Mouse (Mus musculus) neural tube, embryonic 15.5 days (tissue): ENCODE measurements around the gene Myo10. TPM values are rescaled to one million over a fixed set of nuclear protein-coding genes. Genes with fewer than 3 reads are reported as not detected.
"Not testable (repeated sequence)": the region's sequence is repeated elsewhere in the genome, so short reads cannot be mapped to it uniquely, and the experiment has no call there.

ENCODE experiments used
- ATAC-seq: fragments of 200-750 bp; cut with Nextera tagmentation; 2 replicates; pipeline ENCODE4 v1.8.0; 2017; ENCODE audit warnings: mild to moderate bottlenecking, moderate TSS enrichment, moderate library complexity; ENCODE audit not compliant: low FRiP score
- H3K27ac ChIP-seq: fragments of 300-500 bp; sonication (generic); replicated peaks from 2 replicates; pipeline ENCODE4 v1.5.1; 2015; ENCODE audit warnings: mild to moderate bottlenecking, inconsistent platforms
- H3K27me3 ChIP-seq: fragments of 300-500 bp; sonication (generic); replicated peaks from 2 replicates; pipeline ENCODE4 v1.6.1; 2015; ENCODE audit warnings: inconsistent platforms
- H3K36me3 ChIP-seq: fragments of 300-500 bp; sonication (generic); 2 replicates; pipeline ENCODE4 v1.6.1; 2015; ENCODE audit warnings: inconsistent platforms
- H3K4me1 ChIP-seq: fragments of 300-500 bp; sonication (generic); 2 replicates; pipeline ENCODE4 v1.6.1; 2015; ENCODE audit warnings: inconsistent platforms
- H3K4me2 ChIP-seq: fragments of 300-500 bp; sonication (generic); 2 replicates; pipeline ENCODE4 v1.6.1; 2015; ENCODE audit warnings: inconsistent platforms, mild to moderate bottlenecking, moderate library complexity
- H3K4me3 ChIP-seq: fragments of 300-500 bp; sonication (generic); replicated peaks from 2 replicates; pipeline ENCODE4 v1.5.1; 2015; ENCODE audit warnings: mild to moderate bottlenecking, inconsistent platforms
- H3K9ac ChIP-seq: fragments of 300-500 bp; sonication (generic); replicated peaks from 2 replicates; pipeline ENCODE4 v1.6.1; 2015; ENCODE audit warnings: mild to moderate bottlenecking, inconsistent platforms
- H3K9me3 ChIP-seq: fragments of 300-500 bp; sonication (generic); replicated peaks from 2 replicates; pipeline ENCODE4 v1.6.1; 2016; ENCODE audit warnings: inconsistent platforms
- WGBS: fragments of 180-500 bp; shearing (Covaris S2); methylation state at CpG from one replicate; pipeline ENCODE4 v1.1.7; 2015; ENCODE audit warnings: mixed read lengths; 5-methylcytosine and 5-hydroxymethylcytosine counted together
- polyA plus RNA-seq: library from polyadenylated mRNA; unstranded; fragments of >200 nt; fragmentation: Nextera tagmentation; extraction: Ambion mirVana; gene quantifications from 2 replicates; pipeline ENCODE4 v1.2.1, GENCODE M21; 2015

Gene Myo10
- polyA plus RNA-seq, 1 experiment from 2014 or later, result 19.5 TPM

DNA sequence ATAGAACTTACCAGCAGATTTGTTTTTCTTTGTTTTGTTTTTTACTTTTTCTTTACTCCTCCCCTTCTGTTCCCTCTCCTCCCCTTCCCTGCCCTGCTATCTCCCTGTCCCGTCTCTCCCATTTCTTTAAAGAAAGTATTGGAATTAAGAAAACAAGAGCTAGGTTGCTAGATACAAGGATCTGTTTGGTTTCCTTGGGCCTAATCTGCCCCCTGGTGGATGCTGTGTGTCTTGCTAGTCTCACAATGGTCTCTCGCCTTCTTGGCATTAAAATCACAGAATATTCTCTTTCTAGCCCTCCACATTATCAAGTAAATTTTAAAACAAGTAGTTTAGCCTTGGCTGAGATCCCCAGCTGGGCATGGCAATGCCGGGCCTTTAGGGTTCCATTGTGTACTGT lies 94.7 kb downstream of the Myo10 start:
- Histone ChIP-seq H3K36me3 (no peaks in the 10 kb centered on the region), H3K9me3 (no peaks in the 10 kb centered on the region), H3K27ac (no peak overlapping the region), H3K4me1 (peaks cover 19% of the 10 kb centered on the region; the same call in 1 of the 2 replicates), H3K9ac (no peak overlapping the region), H3K4me2 (no peak overlapping the region), H3K27me3 (no peaks in the 10 kb centered on the region), H3K4me3 (no peak overlapping the region)
- WGBS, result 23% methylated on average over 3 of the region's 3 CpGs
- ATAC-seq, result no peak

DNA sequence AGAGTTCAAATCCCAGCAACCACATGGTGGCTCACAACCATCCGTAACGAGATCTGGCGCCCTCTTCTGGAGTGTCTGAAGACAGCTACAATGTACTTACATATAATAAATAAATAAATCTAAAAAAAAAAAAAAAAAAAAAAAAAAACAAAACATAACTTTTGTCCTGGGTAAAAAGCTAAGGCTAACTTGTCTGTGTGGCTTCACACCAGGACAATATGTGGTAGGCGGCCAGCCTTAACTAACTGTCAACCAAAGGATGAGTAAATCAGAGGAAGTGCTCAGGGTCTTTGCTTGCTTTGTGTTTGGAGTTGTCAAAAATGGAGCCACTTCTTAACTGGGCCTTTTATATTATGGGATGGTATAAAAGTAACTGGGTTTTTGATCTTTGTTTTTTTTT lies 95.8 kb downstream of the Myo10 start:
- WGBS, result 100% methylated on average over 1 of the region's 4 CpGs
- H3K36me3 ChIP-seq, H3K27ac ChIP-seq, ATAC-seq, H3K4me2 ChIP-seq, H3K9ac ChIP-seq, H3K27me3 ChIP-seq, H3K4me3 ChIP-seq, H3K9me3 ChIP-seq: not testable (repeated sequence)
- H3K4me1 ChIP-seq, result peaks cover 19% of the 10 kb centered on the region; the same call in 1 of the 2 replicates

DNA sequence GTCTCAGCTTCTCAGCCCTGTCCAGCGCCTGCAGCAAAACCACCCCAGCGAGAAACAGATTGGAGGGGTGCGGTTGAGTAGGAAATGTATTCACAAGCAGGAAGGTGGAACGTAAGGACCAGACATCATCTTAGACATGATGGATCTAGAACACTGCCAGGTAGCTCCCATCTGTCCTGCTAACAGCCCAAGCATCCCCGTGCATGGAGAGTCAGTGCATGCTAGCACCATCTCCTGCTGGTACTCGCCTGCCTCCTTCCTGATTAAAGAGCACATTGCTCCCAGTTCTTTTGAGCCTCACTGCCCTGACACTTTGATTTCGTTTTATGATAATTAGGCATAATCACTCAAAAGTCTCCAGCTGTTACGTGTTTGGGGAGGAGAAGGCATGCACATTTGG lies 96.9 kb downstream of the Myo10 start:
- H3K27ac ChIP-seq, result no peak overlapping the region
- H3K4me2 ChIP-seq, result no peak overlapping the region
- H3K9me3 ChIP-seq, result no peaks in the 10 kb centered on the region
- H3K27me3 ChIP-seq, result no peaks in the 10 kb centered on the region
- no peak for ATAC-seq
- peaks cover 15% of the 10 kb centered on the region for H3K4me1 ChIP-seq
- H3K36me3 ChIP-seq, result no peaks in the 10 kb centered on the region
- no peak overlapping the region for H3K4me3 ChIP-seq
- H3K9ac ChIP-seq, result no peak overlapping the region
- whole genome bisulfite sequencing, result 68% methylated on average over 8 of the region's 8 CpGs

DNA sequence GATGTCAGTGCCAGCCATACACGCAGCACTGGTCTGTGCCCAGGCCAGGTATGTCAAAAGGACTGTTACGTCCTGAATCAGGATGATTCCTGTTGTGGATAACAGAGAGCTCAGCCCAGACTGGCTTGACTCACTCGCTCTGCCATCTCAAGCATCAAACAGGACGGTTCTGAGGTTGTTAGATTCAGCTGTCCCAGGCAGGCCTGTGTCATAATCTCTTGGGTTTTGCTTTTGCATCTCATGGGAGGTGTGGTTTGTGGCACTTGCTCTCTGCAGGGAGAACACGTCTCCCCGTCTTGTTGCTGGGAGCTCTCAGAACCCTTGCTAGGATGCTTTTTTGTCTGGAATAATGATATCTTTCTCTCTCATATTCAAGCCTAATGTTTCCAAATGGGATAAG lies 97.9 kb downstream of the Myo10 start:
- WGBS, result 86% methylated on average over 6 of the region's 6 CpGs
- H3K9ac ChIP-seq, result no peak overlapping the region
- no peak for ATAC-seq

DNA sequence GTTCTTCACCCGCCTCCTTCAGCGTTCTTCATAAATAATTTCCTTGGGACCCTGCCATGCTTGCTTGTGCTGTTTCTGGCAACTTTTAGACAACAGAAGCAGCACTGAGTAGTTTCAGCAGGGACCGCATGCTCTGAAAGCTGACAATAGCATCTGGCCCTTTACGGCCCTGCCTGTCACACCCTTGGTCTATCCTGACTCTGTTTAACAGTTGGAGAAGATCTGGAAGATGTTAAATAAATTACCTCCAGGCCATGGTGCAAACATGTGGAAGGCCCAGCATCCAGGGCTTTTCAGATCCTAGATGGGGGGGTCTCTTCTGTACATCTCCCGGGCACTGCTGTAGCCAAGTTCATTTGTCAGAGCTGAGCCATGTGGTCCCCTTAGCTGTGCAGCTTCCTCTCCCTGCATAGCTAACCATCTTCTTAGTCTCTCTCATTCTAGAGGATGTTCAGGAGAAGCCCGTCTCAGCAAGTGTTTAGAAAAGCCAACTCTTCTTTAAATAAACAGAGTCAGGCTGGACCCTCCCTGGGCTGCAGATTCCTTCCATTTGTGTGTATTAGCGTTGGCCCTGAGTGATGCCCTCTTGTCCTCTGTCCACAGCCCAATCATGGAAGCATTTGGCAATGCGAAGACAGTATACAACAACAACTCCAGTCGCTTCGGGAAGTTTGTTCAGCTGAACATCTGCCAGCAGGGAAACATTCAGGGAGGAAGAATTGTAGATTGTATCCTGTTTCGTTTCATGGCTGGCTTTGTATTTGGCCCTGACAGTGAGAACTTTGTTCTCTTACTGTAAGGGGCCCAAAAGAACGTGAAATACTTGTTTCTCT lies 101.2 kb downstream of the Myo10 start:
- Histone ChIP-seq H3K27me3 (no peaks in the 10 kb centered on the region), H3K4me1 (peaks cover 5% of the 10 kb centered on the region; the same call in 1 of the 2 replicates), H3K36me3 (no peaks in the 10 kb centered on the region), H3K4me3 (no peak overlapping the region), H3K9ac (no peak overlapping the region), H3K4me2 (no peak overlapping the region), H3K27ac (0 out of 2 replicates have a peak overlapping the region, but pooled peaks have one; percentile 18), H3K9me3 (no peaks in the 10 kb centered on the region)
- no peak for ATAC-seq
- 64% methylated on average over 12 of the region's 12 CpGs for WGBS

More for the DNA sequence above, 97.9 kb downstream of the Myo10 start:
- Histone ChIP-seq H3K36me3 (no peaks in the 10 kb centered on the region), H3K27ac (no peak overlapping the region), H3K4me3 (no peak overlapping the region), H3K9me3 (no peaks in the 10 kb centered on the region), H3K4me1 (peaks cover 13% of the 10 kb centered on the region), H3K27me3 (no peaks in the 10 kb centered on the region), H3K4me2 (no peak overlapping the region)

DNA sequence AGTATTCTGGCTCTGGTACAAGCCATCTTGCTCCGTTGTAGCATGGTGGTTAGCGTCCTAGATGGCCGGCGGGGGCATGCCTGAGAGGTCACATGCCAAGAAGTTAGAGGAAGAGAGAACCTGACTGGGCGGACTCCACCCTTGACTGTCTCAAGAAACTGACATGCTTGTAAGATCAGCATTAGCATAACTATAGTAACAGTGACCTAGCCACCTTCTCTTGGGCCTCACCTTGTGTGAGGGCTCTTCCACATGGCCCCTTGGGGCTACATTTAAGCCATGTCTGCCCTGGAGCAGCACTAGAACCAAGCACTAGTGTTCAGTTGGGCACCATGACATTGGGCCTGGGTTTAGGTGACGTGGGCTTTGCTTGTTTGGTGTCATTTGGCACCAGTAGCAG lies 102.2 kb downstream of the Myo10 start:
- ATAC-seq, result no peak
- 95% methylated on average over 6 of the region's 6 CpGs for WGBS
- Histone ChIP-seq H3K4me2 (no peak overlapping the region), H3K4me3 (no peak overlapping the region), H3K27me3 (no peaks in the 10 kb centered on the region), H3K9me3 (no peaks in the 10 kb centered on the region), H3K9ac (no peak overlapping the region), H3K36me3 (no peaks in the 10 kb centered on the region), H3K27ac (no peak overlapping the region), H3K4me1 (peaks cover 5% of the 10 kb centered on the region; the same call in 1 of the 2 replicates)

DNA sequence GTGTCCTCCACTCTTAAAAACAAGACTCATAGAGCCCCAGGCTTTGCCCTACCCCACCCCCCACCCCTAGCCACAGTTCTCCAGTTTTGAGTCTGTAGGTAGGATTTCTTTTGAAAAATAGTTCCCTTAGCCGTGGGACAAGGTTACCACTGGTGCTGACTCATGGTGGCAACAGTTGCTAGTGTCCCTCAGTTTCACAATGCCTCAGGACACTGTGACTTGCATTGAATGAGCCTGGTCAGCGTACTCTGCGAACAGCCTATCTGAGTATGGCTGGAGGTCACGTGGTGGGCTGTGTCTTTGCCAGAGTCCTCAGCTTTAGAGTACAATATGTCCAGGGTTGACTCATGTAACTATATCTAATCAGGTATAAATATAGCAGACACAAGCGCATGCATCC lies 104.5 kb downstream of the Myo10 start:
- peaks cover 5% of the 10 kb centered on the region; the same call in 1 of the 2 replicates for H3K4me1 ChIP-seq
- no peak overlapping the region for H3K27ac ChIP-seq
- WGBS, result 85% methylated on average over 5 of the region's 5 CpGs
- H3K36me3 ChIP-seq, result no peaks in the 10 kb centered on the region
- no peak overlapping the region for H3K9ac ChIP-seq
- no peaks in the 10 kb centered on the region for H3K27me3 ChIP-seq
- no peak for ATAC-seq
- no peak overlapping the region for H3K4me3 ChIP-seq
- no peak overlapping the region for H3K4me2 ChIP-seq
- H3K9me3 ChIP-seq, result no peaks in the 10 kb centered on the region

DNA sequence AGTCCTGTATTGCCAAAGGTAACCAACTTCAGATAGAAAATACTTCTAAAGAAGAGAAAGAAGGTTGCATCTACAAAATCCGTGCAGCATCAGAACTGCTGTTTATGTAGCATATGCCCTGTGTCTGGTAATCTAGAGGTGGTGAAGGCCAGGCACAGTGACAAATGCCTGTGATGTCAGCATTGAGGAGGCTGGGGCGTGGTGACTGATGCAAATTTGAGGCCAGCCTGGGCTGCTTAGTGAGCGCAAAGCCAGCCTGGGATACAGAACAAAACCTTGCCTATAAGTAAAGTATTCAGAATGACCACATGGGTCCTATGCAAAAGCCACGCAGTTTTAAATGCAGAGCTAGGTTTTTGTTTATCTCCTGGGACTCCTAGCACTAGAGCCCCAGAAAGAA lies 106.2 kb downstream of the Myo10 start:
- Histone ChIP-seq H3K9ac (no peak overlapping the region), H3K27me3 (no peaks in the 10 kb centered on the region), H3K4me1 (peaks cover 2% of the 10 kb centered on the region; the same call in 1 of the 2 replicates), H3K27ac (no peak overlapping the region), H3K4me3 (no peak overlapping the region), H3K4me2 (no peak overlapping the region), H3K36me3 (no peaks in the 10 kb centered on the region), H3K9me3 (no peaks in the 10 kb centered on the region)
- ATAC-seq, result no peak
- 64% methylated on average over 4 of the region's 4 CpGs for WGBS

DNA sequence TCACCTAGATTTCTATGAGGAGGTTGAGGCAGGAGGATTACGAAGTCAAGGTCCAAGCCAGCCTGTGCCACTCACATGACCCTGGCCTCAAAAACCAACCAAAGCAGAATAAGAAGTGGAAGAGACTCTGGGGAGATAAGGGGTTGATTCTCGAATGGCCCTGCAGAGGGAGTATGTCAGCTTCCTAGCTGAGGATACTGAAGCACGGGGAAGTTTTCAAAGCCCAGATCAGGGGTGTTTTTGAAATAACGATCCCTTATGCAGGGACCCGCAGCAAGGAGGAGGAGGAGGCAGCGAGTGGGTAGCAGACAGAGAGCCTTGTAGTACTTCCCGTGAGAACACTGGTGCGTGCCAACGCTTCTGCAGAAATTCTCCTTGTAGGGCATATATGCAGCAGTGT lies 108.7 kb downstream of the Myo10 start:
- ATAC-seq, result no peak
- no peak overlapping the region for H3K4me2 ChIP-seq
- H3K27me3 ChIP-seq, result no peaks in the 10 kb centered on the region
- no peaks in the 10 kb centered on the region for H3K36me3 ChIP-seq
- no peaks in the 10 kb centered on the region for H3K4me1 ChIP-seq
- H3K9ac ChIP-seq, result no peak overlapping the region
- H3K27ac ChIP-seq, result no peak overlapping the region
- 40% methylated on average over 9 of the region's 9 CpGs for WGBS
- no peaks in the 10 kb centered on the region for H3K9me3 ChIP-seq
- no peak overlapping the region for H3K4me3 ChIP-seq

DNA sequence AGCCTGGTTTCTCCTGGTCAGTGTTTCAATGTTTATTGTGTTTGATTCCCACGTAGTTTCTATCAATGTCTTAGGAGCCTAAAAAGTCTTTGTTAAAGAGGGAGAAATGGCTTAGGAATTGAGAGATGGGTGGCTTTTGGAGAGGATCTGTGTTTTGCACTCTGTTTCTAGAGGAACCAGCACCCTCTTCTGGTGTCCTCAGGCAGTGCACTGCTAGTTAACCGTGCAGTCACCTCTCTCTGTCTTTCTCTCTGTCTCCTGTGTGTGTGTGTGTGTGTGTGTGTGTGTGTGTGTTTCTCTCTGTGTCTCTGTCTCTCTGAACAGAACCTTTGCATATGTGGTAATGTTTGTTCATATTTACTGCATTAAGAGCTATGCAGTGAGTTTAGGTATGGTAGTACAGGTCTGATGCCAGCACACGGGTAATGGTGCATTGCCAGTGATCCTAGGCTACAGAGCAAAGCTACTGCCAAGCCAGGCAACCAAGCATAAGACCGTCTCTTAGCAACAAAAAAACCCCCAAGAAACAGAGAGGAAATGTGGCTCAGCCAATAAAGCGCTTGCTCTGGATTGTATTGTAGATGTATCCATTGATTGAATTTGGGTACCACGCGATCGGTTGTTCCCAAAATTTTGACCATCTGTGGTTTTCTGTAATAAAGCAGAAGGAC lies 110.6 kb downstream of the Myo10 start:
- H3K36me3 ChIP-seq, result no peaks in the 10 kb centered on the region
- no peak overlapping the region for H3K4me3 ChIP-seq
- no peaks in the 10 kb centered on the region for H3K9me3 ChIP-seq
- no peaks in the 10 kb centered on the region for H3K27me3 ChIP-seq
- ATAC-seq, result peak; percentile 53; the same call in 1 of the 2 replicates
- H3K4me2 ChIP-seq, result no peak overlapping the region
- no peak overlapping the region for H3K9ac ChIP-seq
- no peaks in the 10 kb centered on the region for H3K4me1 ChIP-seq
- H3K27ac ChIP-seq, result peak overlapping the region; percentile 33; the same call in 1 of the 2 replicates
- 67% methylated on average over 8 of the region's 8 CpGs for WGBS

DNA sequence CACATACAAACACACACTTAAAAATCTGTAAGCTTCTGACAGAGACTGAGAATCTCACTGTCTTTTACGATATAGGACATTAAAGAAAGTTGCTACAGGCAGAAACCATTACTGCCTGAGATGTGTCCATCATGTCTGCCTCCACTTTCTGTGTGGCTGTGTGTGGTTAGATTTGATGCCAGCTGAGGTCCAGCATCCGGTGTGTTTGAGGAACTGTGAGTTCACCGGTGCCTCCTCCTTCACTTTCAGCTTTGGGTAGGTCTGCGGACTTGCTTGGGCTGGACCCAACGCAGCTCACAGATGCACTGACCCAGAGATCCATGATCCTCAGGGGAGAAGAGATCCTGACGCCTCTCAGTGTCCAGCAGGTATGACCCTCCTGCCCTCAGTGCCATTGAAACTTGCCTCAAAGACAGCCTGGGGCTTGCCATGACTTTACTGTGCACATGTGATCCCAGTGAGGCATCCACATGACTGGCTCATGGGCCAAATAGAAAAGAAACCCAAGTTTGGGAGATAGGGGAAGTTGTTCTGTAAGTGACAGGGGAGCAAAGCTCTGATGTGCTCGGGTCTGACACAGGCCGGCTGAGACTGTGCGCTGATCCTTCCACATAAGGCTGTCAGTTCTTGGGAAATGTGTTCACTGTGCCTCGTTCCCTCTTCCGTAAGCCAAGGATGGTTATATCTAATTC lies 111.6 kb downstream of the Myo10 start:
- Histone ChIP-seq H3K36me3 (no peaks in the 10 kb centered on the region), H3K4me1 (no peaks in the 10 kb centered on the region), H3K4me2 (no peak overlapping the region), H3K4me3 (no peak overlapping the region), H3K27me3 (no peaks in the 10 kb centered on the region), H3K9me3 (no peaks in the 10 kb centered on the region), H3K27ac (no peak overlapping the region), H3K9ac (no peak overlapping the region)
- WGBS, result 95% methylated on average over 11 of the region's 11 CpGs
- no peak for ATAC-seq
